In genomic region chr3:9546882-9547620, GRCm38 (mm10) we compare ENCODE assay signal across 7 mouse cellular contexts.
A peak's percentile ranks its signal among the peaks of the same experiment; 100 is the strongest.
DNase-seq lines count a peak whose midpoint lies in the region; ATAC-seq and TF ChIP-seq lines count a peak whose summit lies in the region.

No protein-coding gene starts in this region.

- 29% methylated on average over 15 of the region's 15 CpGs for WGBS in lung, embryonic 16.5 days
- 36% methylated on average over 15 of the region's 15 CpGs for WGBS in intestine, postnatal 0 days

- TF ChIP-seq CTCF in intestine, postnatal 0 days (IDR thresholded peaks at IDR 0.05; ENCODE audit: low read depth) = no peak

- H3K9me3 ChIP-seq in lung, embryonic 16.5 days (ENCODE audit: control insufficient read depth, low read length) = no peaks in the 10 kb centered on the region
- H3K9me3 ChIP-seq in intestine, postnatal 0 days (ENCODE audit: control insufficient read depth) = no peaks in the 10 kb centered on the region

- no peak overlapping the region for H3K4me2 ChIP-seq in lung, embryonic 16.5 days (ENCODE audit: low read depth, low read length)
- peak overlapping the region; percentile 44; the same call in 1 of the 2 replicates for H3K4me2 ChIP-seq in intestine, postnatal 0 days (replicated peaks; ENCODE audit: low read depth)

- peak; percentile 65 for ATAC-seq in lung, embryonic 16.5 days (ENCODE audit: low read depth)
- peak; percentile 28; the same call in 1 of the 2 replicates for ATAC-seq in intestine, postnatal 0 days
- ATAC-seq in cerebellum, adult (ENCODE audit: insufficient number of reproducible peaks, low FRiP score, low TSS enrichment) = no peak

- H3K4me3 ChIP-seq in lung, embryonic 16.5 days (ENCODE audit: low read length) = no peak overlapping the region
- no peak overlapping the region for H3K4me3 ChIP-seq in intestine, postnatal 0 days (ENCODE audit: low read depth, low read length)

- peaks cover 19% of the 10 kb centered on the region for H3K4me1 ChIP-seq in lung, embryonic 16.5 days (replicated peaks; ENCODE audit: control insufficient read depth, insufficient read depth, low read length)
- no peaks in the 10 kb centered on the region for H3K4me1 ChIP-seq in intestine, postnatal 0 days (replicated peaks; ENCODE audit: control insufficient read depth, insufficient read depth, low read length)

- no peak overlapping the region for H3K27ac ChIP-seq in lung, embryonic 16.5 days (ENCODE audit: low read length)
- no peak overlapping the region for H3K27ac ChIP-seq in intestine, postnatal 0 days (ENCODE audit: low read depth, low read length)

- DNase-seq in lung, postnatal 25 days (ENCODE audit: low spot score) = no peak
- DNase-seq in embryo, embryonic 9.5 days (ENCODE audit: extremely low spot score) = peak; percentile 31
- DNase-seq in retina, embryonic 14.5 days (ENCODE audit: low spot score) = peak; percentile 62
- no peak for DNase-seq in cerebellum, adult 11 months

- H3K36me3 ChIP-seq in lung, embryonic 16.5 days (ENCODE audit: control insufficient read depth, insufficient read depth, low read length) = no peaks in the 10 kb centered on the region
- H3K36me3 ChIP-seq in intestine, postnatal 0 days (ENCODE audit: control insufficient read depth, insufficient read depth) = no peaks in the 10 kb centered on the region

- H3K27me3 ChIP-seq in lung, embryonic 16.5 days (ENCODE audit: control insufficient read depth, insufficient read depth, low read depth, low read length) = no peaks in the 10 kb centered on the region
- H3K27me3 ChIP-seq in intestine, postnatal 0 days (replicated peaks; ENCODE audit: control insufficient read depth, insufficient read depth, low read length) = no peaks in the 10 kb centered on the region

- H3K9ac ChIP-seq in lung, embryonic 16.5 days (ENCODE audit: low read length) = no peak overlapping the region
- H3K9ac ChIP-seq in intestine, postnatal 0 days (ENCODE audit: low read depth, low read length) = no peak overlapping the region

Comparison
In these comparisons a context has a peak if more than half of its experiments do, and no peak if none do; other contexts are left out.
1. DNase-seq: peak in embryo, embryonic 9.5 days (single experiment) and retina, embryonic 14.5 days (single experiment); none in lung, postnatal 25 days (single experiment) and cerebellum, adult 11 months (single experiment).